Comparison of ENCODE assay signal across 9 mouse cellular contexts in the genomic region with DNA sequence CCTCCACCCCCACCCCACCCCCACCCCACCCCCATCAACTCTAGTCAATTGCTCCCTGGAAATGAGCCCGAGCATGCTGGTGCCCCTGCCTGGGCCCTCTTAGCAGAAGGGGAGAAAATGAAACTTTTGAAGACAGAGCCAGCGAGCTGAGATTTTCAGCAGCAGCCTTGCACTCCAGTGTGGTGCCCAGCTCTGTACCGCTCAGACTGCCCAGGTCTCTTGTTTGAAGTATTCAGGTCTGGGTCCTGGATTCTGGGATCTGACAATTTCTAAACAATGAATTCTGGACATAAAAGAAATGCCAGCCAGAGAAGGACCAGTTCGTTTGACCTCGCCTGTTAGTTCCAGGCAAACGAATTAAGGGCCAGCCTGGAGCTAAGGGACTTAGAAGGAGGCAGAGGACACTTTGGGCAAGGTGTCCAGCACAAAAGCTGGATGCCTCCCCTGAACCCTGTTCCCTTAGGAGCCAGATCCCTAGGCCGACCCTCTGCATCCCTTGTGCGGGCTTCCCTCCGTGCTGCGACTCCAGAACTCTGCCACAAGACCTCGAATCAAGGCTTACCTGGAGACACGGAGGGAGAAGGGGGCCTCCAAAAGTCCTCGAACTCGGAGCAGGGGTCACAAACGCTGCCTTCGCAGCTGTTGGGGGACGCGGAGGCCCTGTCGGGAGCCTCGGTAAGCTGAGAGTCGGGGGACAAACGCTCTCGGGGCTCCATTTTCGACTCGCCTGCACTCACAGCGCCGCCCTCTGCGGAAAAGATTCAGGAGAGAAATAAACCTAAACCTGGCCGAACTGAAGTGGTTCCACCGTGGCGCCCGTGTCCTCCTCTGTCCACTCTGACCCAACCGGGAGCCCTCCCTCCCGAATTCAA. TPM values are rescaled to one million over a fixed set of nuclear protein-coding genes. Genes with fewer than 3 reads are reported as not detected.
DNase-seq lines count a peak whose midpoint lies in the region; ATAC-seq and TF ChIP-seq lines count a peak whose summit lies in the region.
"Had no signal": no experiment of that assay in that cellular context is flagged by ENCODE, and none has a peak within 500 bp of the region (broad histone marks: within the 10 kb centered on the region; RNA-seq: fewer than 3 reads in every experiment).

No protein-coding gene starts in this region.

- H3K27ac ChIP-seq in heart, adult 2 months: no peak overlapping the region
- H3K27ac ChIP-seq in bone marrow, adult 2 months (ENCODE audit: control insufficient read depth, insufficient read depth, low read depth, low read length, poor library complexity): peak overlapping the region; percentile 67
- H3K27ac ChIP-seq in heart, embryonic 11.5 days (ENCODE audit: low read depth, low read length): no peak overlapping the region
- no peak overlapping the region for H3K27ac ChIP-seq in kidney, embryonic 16.5 days (ENCODE audit: low read length)
- H3K27ac ChIP-seq in midbrain, embryonic 13.5 days: no peak overlapping the region

- no peaks in the 10 kb centered on the region for H3K9me3 ChIP-seq in heart, embryonic 11.5 days (replicated peaks; ENCODE audit: control insufficient read depth, low read length)
- no peaks in the 10 kb centered on the region for H3K9me3 ChIP-seq in kidney, embryonic 16.5 days (ENCODE audit: low read length)
- H3K9me3 ChIP-seq in midbrain, embryonic 13.5 days: no peaks in the 10 kb centered on the region

- no peak for TF ChIP-seq EP300 in heart, adult 2 months (IDR thresholded peaks at IDR 0.05; ENCODE audit: insufficient read depth, low read depth, low read length)

- H3K27me3 ChIP-seq in heart, adult 2 months (ENCODE audit: control insufficient read depth, insufficient read depth, low read length): peaks cover 53% of the 10 kb centered on the region
- peaks cover 96% of the 10 kb centered on the region for H3K27me3 ChIP-seq in heart, embryonic 11.5 days (ENCODE audit: control insufficient read depth, insufficient read depth, low read length)
- H3K27me3 ChIP-seq in kidney, embryonic 16.5 days (ENCODE audit: insufficient read depth, low read length): peaks cover 98% of the 10 kb centered on the region
- peaks cover 97% of the 10 kb centered on the region for H3K27me3 ChIP-seq in midbrain, embryonic 13.5 days

- no peak overlapping the region for H3K9ac ChIP-seq in heart, adult 2 months (ENCODE audit: low read depth, low read length)
- H3K9ac ChIP-seq in heart, embryonic 11.5 days (ENCODE audit: low read depth, low read length): no peak overlapping the region
- no peak overlapping the region for H3K9ac ChIP-seq in kidney, embryonic 16.5 days (replicated peaks; ENCODE audit: low read length)
- no peak overlapping the region for H3K9ac ChIP-seq in midbrain, embryonic 13.5 days (replicated peaks)

- H3K4me1 ChIP-seq in heart, adult 2 months (ENCODE audit: control insufficient read depth, insufficient read depth, low read length): peaks cover 5% of the 10 kb centered on the region
- no peaks in the 10 kb centered on the region for H3K4me1 ChIP-seq in bone marrow, adult 2 months (ENCODE audit: control insufficient read depth, insufficient read depth, low read length)
- peaks cover 41% of the 10 kb centered on the region for H3K4me1 ChIP-seq in heart, embryonic 11.5 days (ENCODE audit: control insufficient read depth, insufficient read depth, low read length)
- H3K4me1 ChIP-seq in kidney, embryonic 16.5 days (ENCODE audit: insufficient read depth, low read length): peaks cover 55% of the 10 kb centered on the region
- H3K4me1 ChIP-seq in midbrain, embryonic 13.5 days (replicated peaks): peaks cover 53% of the 10 kb centered on the region

- no peak for TF ChIP-seq CTCF in heart, adult 2 months (IDR thresholded peaks at IDR 0.05)
- no peak for TF ChIP-seq CTCF in bone marrow, adult 2 months (IDR thresholded peaks at IDR 0.05; ENCODE audit: control insufficient read depth, insufficient read depth, low read length)

- DNase-seq in heart, adult 2 months: peak; percentile 26 to 44
- no peak for DNase-seq in heart, postnatal 25 days (ENCODE audit: low spot score)
- peak; percentile 81 for DNase-seq in thymus, postnatal 4 days
- no peak for DNase-seq in left cerebral cortex, adult 9 months (ENCODE audit: low spot score in 2 of 2)

- peak overlapping the region; percentile 80 for H3K4me2 ChIP-seq in heart, embryonic 11.5 days
- H3K4me2 ChIP-seq in kidney, embryonic 16.5 days (replicated peaks; ENCODE audit: low read depth, low read length): peak overlapping the region; percentile 45
- H3K4me2 ChIP-seq in midbrain, embryonic 13.5 days (replicated peaks): peak overlapping the region; percentile 23

- TF ChIP-seq POLR2A in heart, adult 2 months (IDR thresholded peaks at IDR 0.05; ENCODE audit: insufficient read depth, low read depth, low read length): no peak
- TF ChIP-seq POLR2A in bone marrow, adult 2 months (IDR thresholded peaks at IDR 0.05; ENCODE audit: borderline replicate concordance, control insufficient read depth, low read depth, low read length): peak; percentile 22; the same call in 1 of the 2 replicates

- WGBS in heart, adult 2 months: 4% methylated on average over 34 of the region's 34 CpGs
- 11% methylated on average over 34 of the region's 34 CpGs for WGBS in bone marrow, adult 2 months
- 2% methylated on average over 34 of the region's 34 CpGs for WGBS in heart, embryonic 11.5 days (ENCODE audit: insufficient replicate concordance)
- under 1% methylated on average over 34 of the region's 34 CpGs for WGBS in kidney, embryonic 16.5 days
- 1% methylated on average over 34 of the region's 34 CpGs for WGBS in midbrain, embryonic 13.5 days

- no peak for ATAC-seq in heart, embryonic 11.5 days (replicated peaks; ENCODE audit: insufficient number of reproducible peaks, low FRiP score, low TSS enrichment)
- no peak for ATAC-seq in kidney, embryonic 16.5 days (ENCODE audit: low FRiP score, low TSS enrichment)
- ATAC-seq in midbrain, embryonic 13.5 days: no peak

- peak overlapping the region; percentile 13; the same call in 1 of the 2 replicates for H3K4me3 ChIP-seq in heart, adult 2 months
- peak overlapping the region; percentile 68 for H3K4me3 ChIP-seq in bone marrow, adult 2 months (replicated peaks; ENCODE audit: control insufficient read depth, low read depth, low read length)
- peak overlapping the region; percentile 45 for H3K4me3 ChIP-seq in heart, embryonic 11.5 days (ENCODE audit: low read depth, low read length)
- peak overlapping the region; percentile 38 for H3K4me3 ChIP-seq in kidney, embryonic 16.5 days (ENCODE audit: low read length)
- peak overlapping the region; percentile 12; the same call in 1 of the 2 replicates for H3K4me3 ChIP-seq in midbrain, embryonic 13.5 days (replicated peaks)

- no peaks in the 10 kb centered on the region for H3K79me2 ChIP-seq in heart, adult 2 months (replicated peaks; ENCODE audit: control insufficient read depth, insufficient read depth, low read length)

- intact Hi-C loops in heart, adult 2 months (cut with DNase I): loop anchor here (10.0 kb wide), 1 partner anchor 1258 kb away; no protein-coding TSS in a partner anchor
- intact Hi-C loops in heart, postnatal 25 days (cut with DNase I): loop anchor here (5.0 kb wide), 1 partner anchor 1261 kb away; no protein-coding TSS in a partner anchor

- H3K36me3 ChIP-seq in heart, adult 2 months (ENCODE audit: control insufficient read depth, insufficient read depth, low read length): no peaks in the 10 kb centered on the region
- H3K36me3 ChIP-seq in heart, embryonic 11.5 days (ENCODE audit: control insufficient read depth, insufficient read depth, low read length): no peaks in the 10 kb centered on the region
- no peaks in the 10 kb centered on the region for H3K36me3 ChIP-seq in kidney, embryonic 16.5 days (ENCODE audit: insufficient read depth, low read length)
- H3K36me3 ChIP-seq in midbrain, embryonic 13.5 days: no peaks in the 10 kb centered on the region

RNA-seq across cellular contexts. Expression of a gene that starts 2.9 kb away (rescaled TPM):
- total RNA-seq in heart, adult 2 months (2021): not detected
- polyA plus RNA-seq in heart, adult 2 months (2012; rRNA removed): 0.09 and 0.16 TPM in 2 replicates
- total RNA-seq in heart, postnatal 25 days (2021): not detected
- 9.0 and 21.1 TPM in 2 replicates for polyA plus RNA-seq in bone marrow, adult 2 months (2011; ENCODE audit: insufficient read depth, insufficient read length, low replicate concordance, missing spikeins)
- not detected in 2 replicates for polyA plus RNA-seq in heart, embryonic 11.5 days (2014; fragmentation: Nextera tagmentation; extraction: Ambion mirVana)
- polyA plus RNA-seq in kidney, embryonic 16.5 days (2015; fragmentation: Nextera tagmentation; extraction: Ambion mirVana): not detected in 2 replicates
- not detected in 2 replicates for polyA plus RNA-seq in midbrain, embryonic 13.5 days (2015; fragmentation: Nextera tagmentation; extraction: Ambion mirVana)
- total RNA-seq: MEL had no signal

Comparison
In these comparisons a context has a peak if more than half of its experiments do, and no peak if none do; other contexts are left out.
1. DNase-seq: peak in heart, adult 2 months (2 of 2) and thymus, postnatal 4 days (single experiment); none in heart, postnatal 25 days (single experiment) and left cerebral cortex, adult 9 months (0 of 2).
2. H3K4me3 ChIP-seq: peak in every context shown above with its lines; median percentile 68 in bone marrow, adult 2 months; 45 in heart, embryonic 11.5 days; 38 in kidney, embryonic 16.5 days; 13 in heart, adult 2 months; 12 in midbrain, embryonic 13.5 days.
3. H3K4me2 ChIP-seq: peak in every context shown above with its lines; median percentile 80 in heart, embryonic 11.5 days; 45 in kidney, embryonic 16.5 days; 23 in midbrain, embryonic 13.5 days.